Mouse (Mus musculus): ENCODE measurements at regions not wholly inside any gene's neighbourhood (a gene's known extent, or its start where the extent isn't known, plus 50 kb on each side); places are given as distances from the start of the nearest gene placed in this dataset.

DNA sequence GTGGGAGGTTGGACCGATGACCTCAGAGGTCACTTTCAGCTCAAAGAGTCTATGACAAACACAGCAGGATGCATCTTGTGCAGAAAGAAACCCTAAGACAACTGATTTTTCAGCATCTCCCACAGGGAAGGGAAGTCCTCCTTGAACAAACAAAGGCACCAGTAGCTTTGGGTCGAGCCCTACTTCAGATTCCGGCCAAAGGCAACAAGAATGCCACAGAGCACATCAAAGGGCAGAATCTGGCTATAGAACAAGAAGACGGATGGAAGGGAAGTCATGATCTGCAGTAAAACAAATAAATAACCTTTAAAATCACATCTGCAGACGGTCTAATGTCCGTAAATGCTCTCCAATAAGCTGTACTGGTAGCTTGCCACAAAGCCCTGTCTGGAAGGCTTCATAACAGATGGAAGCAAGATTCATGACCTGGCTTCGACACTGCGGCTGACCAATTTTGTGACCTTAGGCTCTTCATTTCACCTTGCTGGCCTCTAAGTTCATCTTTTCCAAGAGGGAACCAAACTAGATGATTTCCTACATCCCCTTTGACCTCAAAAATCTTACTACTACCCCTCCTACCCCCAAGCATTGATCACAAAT, 630.4 kb upstream of the A1bg start:
- Histone ChIP-seq H3K9ac (replicated peaks) (no peak overlapping the region), H3K27me3 (no peaks in the 10 kb centered on the region), H3K9me3 (no peaks in the 10 kb centered on the region), H3K4me3 (no peak overlapping the region), H3K36me3 (no peaks in the 10 kb centered on the region), H3K4me1 (no peaks in the 10 kb centered on the region), H3K4me2 (replicated peaks) (no peak overlapping the region), H3K27ac (replicated peaks) (no peak overlapping the region)
- no peak for ATAC-seq (ENCODE audit: low FRiP score, low read depth)
- 44% methylated on average over 8 of the region's 8 CpGs for WGBS

DNA sequence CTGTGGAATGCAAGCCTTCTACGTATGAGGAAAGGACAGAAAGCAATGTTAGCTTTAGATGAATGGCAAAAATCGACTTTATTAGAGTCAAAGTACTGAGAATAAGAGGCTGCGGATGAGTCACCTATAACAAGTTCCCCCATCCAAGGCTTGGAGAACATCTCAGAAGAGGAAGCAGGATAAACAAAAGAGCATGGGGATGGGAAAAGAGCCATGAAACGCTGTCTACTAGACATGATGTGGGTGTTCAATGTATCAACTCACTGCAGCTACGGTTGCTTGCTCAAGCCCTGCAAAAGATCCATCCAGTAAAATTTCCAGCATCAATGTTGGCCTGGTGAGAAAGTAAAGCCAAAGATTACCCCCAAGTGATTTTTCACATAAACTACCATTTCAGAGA, 628.4 kb upstream of the A1bg start:
- no peaks in the 10 kb centered on the region for H3K36me3 ChIP-seq
- WGBS: 89% methylated on average over 5 of the region's 5 CpGs
- H3K9ac ChIP-seq (replicated peaks): no peak overlapping the region

DNA sequence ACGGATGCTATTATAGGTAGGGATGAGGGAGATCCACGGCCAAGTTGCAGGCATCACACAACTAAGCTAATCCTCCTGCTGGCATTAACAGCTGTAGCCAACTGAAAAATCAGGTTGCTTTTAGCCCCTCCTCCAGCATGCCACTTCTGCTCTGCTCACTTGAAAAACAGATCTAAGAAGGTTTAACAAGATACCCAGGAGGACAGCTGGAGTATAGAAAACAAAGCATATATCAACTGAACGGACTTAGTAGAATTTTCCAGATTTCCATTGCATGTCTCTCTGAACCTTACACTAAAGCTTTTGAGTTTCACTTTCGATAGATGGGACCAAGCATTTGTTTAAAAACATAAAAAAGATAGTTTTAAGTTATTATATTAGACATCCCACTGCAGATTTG, 625.6 kb upstream of the A1bg start:
- Histone ChIP-seq H3K9me3 (no peaks in the 10 kb centered on the region), H3K36me3 (no peaks in the 10 kb centered on the region), H3K9ac (replicated peaks) (no peak overlapping the region), H3K4me1 (no peaks in the 10 kb centered on the region), H3K4me2 (replicated peaks) (no peak overlapping the region), H3K27ac (replicated peaks) (no peak overlapping the region), H3K4me3 (no peak overlapping the region), H3K27me3 (no peaks in the 10 kb centered on the region)
- 71% methylated on average over 4 of the region's 4 CpGs for WGBS
- no peak for ATAC-seq (ENCODE audit: low FRiP score, low read depth)

More for the DNA sequence above, 628.4 kb upstream of the A1bg start:
- H3K4me3 ChIP-seq: no peak overlapping the region
- no peak for ATAC-seq (ENCODE audit: low FRiP score, low read depth)
- no peak overlapping the region for H3K4me2 ChIP-seq (replicated peaks)
- H3K4me1 ChIP-seq: no peaks in the 10 kb centered on the region
- H3K27me3 ChIP-seq: no peaks in the 10 kb centered on the region
- no peak overlapping the region for H3K27ac ChIP-seq (replicated peaks)
- H3K9me3 ChIP-seq: no peaks in the 10 kb centered on the region

DNA sequence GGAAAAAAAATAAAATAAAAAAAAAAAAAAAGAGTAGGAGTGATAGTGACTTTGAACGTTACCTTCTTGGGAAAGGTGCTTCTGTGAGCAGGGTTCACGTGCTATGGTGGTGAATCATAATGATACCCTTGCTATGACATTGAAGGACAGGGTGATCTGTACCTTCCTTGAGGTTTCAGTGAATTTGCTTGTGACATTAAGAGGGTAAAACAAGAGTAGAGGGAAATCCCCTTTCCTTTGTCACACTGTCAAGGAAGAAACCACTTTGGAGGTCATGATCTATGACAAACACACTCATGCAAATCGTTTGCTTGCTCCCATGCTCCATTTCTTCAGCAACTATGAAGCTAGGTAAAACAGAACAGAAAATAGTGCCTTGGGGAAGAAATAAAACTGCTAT, 623.8 kb upstream of the A1bg start:
- no peak overlapping the region for H3K4me2 ChIP-seq (replicated peaks)
- no peak overlapping the region for H3K4me3 ChIP-seq
- H3K4me1 ChIP-seq: no peaks in the 10 kb centered on the region
- no peak for ATAC-seq (ENCODE audit: low FRiP score, low read depth)
- H3K27ac ChIP-seq (replicated peaks): no peak overlapping the region
- no peaks in the 10 kb centered on the region for H3K36me3 ChIP-seq
- H3K9ac ChIP-seq (replicated peaks): no peak overlapping the region
- 86% methylated on average over 3 of the region's 3 CpGs for WGBS
- no peaks in the 10 kb centered on the region for H3K27me3 ChIP-seq
- H3K9me3 ChIP-seq: no peaks in the 10 kb centered on the region

DNA sequence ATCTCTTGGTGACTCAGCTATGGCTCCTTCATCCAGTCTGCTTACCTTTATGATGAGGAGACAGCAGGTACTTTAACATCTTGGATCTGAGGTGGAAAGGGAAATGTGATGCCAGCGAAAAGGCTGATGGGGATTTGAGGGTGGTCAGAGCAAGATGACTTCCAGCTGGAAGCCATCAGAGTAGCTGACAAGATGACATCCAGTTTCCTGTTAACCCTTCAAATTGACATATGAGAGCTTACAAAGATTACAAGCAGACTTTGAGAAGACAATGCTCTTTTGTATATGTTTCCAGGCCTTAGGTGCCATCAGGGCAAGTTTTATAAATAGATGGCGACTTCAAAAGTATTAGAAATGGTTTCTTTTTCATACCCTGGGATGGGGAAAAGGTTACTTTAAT, 621.3 kb upstream of the A1bg start:
- H3K4me3 ChIP-seq: no peak overlapping the region
- no peak overlapping the region for H3K27ac ChIP-seq (replicated peaks)
- H3K4me1 ChIP-seq: no peaks in the 10 kb centered on the region
- H3K27me3 ChIP-seq: no peaks in the 10 kb centered on the region
- no peak for ATAC-seq (ENCODE audit: low FRiP score, low read depth)
- WGBS: 69% methylated on average over 2 of the region's 2 CpGs
- no peaks in the 10 kb centered on the region for H3K9me3 ChIP-seq
- no peaks in the 10 kb centered on the region for H3K36me3 ChIP-seq
- H3K4me2 ChIP-seq (replicated peaks): no peak overlapping the region
- no peak overlapping the region for H3K9ac ChIP-seq (replicated peaks)

DNA sequence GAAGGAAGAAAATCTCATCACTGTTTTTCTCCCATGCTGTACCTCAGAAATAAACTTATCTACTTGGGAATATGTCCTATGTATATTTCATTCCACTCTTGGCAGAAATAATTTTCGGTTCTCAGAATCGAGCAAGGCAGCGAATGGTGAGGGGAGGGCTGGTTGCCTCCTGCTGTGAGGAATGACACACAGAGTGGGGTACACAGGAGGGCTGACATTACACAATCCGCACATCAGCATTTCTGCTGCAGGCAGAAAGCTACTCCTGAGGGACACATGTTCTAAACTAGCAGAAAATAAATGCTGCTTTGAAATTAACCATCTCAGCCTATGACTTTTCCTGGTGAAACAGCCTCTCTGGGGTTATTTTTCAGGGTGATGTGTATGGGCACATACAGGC, 618.8 kb upstream of the A1bg start:
- Histone ChIP-seq H3K27me3 (no peaks in the 10 kb centered on the region), H3K9me3 (no peaks in the 10 kb centered on the region), H3K4me1 (no peaks in the 10 kb centered on the region), H3K27ac (replicated peaks) (no peak overlapping the region), H3K36me3 (no peaks in the 10 kb centered on the region), H3K9ac (replicated peaks) (no peak overlapping the region), H3K4me3 (no peak overlapping the region), H3K4me2 (replicated peaks) (no peak overlapping the region)
- ATAC-seq (ENCODE audit: low FRiP score, low read depth): no peak
- WGBS: 69% methylated on average over 4 of the region's 4 CpGs

DNA sequence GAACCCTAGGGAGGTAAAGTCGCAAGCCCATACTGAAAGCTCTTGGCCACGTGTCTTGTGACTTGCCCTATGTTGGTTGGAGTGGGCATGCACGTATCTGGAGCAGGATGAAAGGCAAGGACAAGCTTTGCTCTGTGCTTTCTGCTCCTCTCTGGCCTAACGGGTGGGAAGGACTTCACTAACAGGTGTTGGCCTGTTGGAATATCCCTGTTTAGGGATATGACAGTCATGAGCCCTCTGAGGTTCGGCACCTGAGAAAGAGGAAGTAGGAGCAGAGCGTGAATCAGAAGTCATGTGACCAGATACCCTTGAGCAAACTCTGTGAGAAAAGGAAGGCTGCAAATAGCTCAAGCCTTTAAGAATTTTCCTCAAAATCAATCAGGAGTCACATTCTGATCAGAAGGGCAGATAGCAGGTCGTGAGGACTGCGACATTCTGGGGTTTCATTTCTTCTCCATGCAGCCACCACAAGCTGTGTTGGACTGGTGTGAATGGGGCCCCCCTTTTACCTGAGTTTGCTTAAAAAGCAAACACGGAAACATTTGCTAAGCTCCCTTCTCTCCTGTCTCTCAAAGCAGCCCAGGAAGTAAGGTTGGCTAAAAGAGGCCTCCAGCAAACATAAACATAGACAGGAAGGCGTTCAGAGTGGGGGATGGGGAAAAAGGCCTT, 618.1 kb upstream of the A1bg start:
- ATAC-seq (ENCODE audit: low FRiP score, low read depth): no peak
- Histone ChIP-seq H3K4me3 (no peak overlapping the region), H3K4me1 (no peaks in the 10 kb centered on the region; the same call in 1 of the 2 replicates), H3K27me3 (no peaks in the 10 kb centered on the region), H3K36me3 (no peaks in the 10 kb centered on the region), H3K4me2 (replicated peaks) (no peak overlapping the region), H3K9ac (replicated peaks) (no peak overlapping the region), H3K9me3 (no peaks in the 10 kb centered on the region), H3K27ac (replicated peaks) (no peak overlapping the region)
- 72% methylated on average over 10 of the region's 10 CpGs for WGBS

DNA sequence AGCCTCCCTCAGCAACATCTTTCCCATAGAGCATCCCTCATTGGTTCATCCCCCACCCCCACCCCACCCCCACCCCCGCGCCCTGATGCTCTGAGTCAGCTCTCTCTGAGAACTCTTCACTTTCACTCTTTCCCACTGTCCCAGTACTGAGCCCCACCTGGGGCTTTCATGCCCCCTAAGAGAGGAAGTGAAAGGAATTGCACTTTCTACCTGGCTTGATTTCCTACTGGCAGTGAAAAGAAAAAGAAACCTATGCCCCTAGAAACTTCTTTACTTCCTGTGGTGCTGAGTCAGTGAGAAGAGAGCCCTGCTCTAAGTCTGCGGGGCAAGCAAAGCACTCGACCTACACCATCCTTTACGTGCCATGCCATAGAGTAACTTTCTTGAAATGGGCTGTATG, 616.1 kb upstream of the A1bg start:
- Histone ChIP-seq H3K4me3 (no peak overlapping the region), H3K36me3 (no peaks in the 10 kb centered on the region)

DNA sequence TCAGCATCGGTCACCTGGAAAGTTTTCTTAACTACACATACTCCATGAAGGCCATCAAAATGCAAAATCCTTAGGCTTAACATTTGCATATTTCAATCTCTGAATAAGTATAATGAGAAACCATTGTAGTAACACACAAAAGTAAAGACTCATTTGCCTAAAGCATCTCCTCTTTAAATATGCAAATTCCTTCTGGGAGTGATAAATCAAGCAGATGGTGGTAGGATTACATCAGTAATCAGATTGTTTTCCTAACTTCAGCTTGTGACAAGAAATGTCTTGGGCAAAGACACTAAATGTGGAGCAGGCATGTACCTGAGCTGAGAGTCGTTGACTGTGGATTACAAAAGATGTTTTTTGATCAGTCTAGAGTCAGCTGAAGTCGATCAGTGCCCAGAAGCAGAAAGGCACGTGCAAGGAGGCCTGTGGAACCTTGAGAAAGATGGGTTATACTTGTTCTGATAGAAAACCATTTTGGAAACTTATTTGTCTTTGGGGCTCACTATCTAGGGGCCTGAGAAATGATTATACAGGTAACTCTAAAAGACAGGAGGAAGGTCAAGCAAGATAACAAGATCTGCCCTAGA, 615.5 kb upstream of the A1bg start:
- 55% methylated on average over 4 of the region's 4 CpGs for WGBS
- no peak overlapping the region for H3K4me3 ChIP-seq
- no peak overlapping the region for H3K9ac ChIP-seq (replicated peaks)
- no peaks in the 10 kb centered on the region for H3K36me3 ChIP-seq
- H3K27me3 ChIP-seq: no peaks in the 10 kb centered on the region
- H3K9me3 ChIP-seq: no peaks in the 10 kb centered on the region
- no peak overlapping the region for H3K4me2 ChIP-seq (replicated peaks)
- ATAC-seq (ENCODE audit: low FRiP score, low read depth): no peak
- H3K27ac ChIP-seq (replicated peaks): no peak overlapping the region
- H3K4me1 ChIP-seq: peaks cover 7% of the 10 kb centered on the region; the same call in 1 of the 2 replicates

More for the DNA sequence above, 616.1 kb upstream of the A1bg start:
- 57% methylated on average over 5 of the region's 5 CpGs for WGBS
- no peak for ATAC-seq (ENCODE audit: low FRiP score, low read depth)
- no peak overlapping the region for H3K4me2 ChIP-seq (replicated peaks)
- H3K4me1 ChIP-seq: peaks cover 7% of the 10 kb centered on the region; the same call in 1 of the 2 replicates
- H3K9me3 ChIP-seq: no peaks in the 10 kb centered on the region
- no peak overlapping the region for H3K9ac ChIP-seq (replicated peaks)
- H3K27ac ChIP-seq (replicated peaks): no peak overlapping the region
- H3K27me3 ChIP-seq: no peaks in the 10 kb centered on the region

DNA sequence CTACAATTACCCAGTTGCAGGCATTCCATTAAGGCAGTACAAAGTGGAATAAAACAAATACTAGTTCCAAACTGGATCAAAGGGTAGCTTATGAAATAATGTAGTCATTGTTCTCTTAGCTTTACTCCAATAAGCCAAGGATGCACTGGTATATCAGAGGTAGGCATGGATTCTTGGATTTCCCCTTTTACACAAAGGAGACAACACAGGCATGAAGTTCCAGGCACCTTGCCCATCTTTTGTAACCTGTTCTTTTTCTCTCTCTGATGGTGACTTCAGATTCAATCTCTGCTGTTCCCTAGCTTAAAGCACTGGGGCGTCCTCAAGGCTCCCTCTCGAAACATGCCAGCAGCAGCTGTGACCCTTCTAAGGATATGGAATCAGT, 613.5 kb upstream of the A1bg start:
- Histone ChIP-seq H3K27ac (replicated peaks) (no peak overlapping the region), H3K4me3 (no peak overlapping the region), H3K4me2 (replicated peaks) (no peak overlapping the region), H3K27me3 (no peaks in the 10 kb centered on the region), H3K9me3 (no peaks in the 10 kb centered on the region), H3K4me1 (peaks cover 7% of the 10 kb centered on the region; the same call in 1 of the 2 replicates), H3K9ac (replicated peaks) (no peak overlapping the region), H3K36me3 (no peaks in the 10 kb centered on the region)
- no peak for ATAC-seq (ENCODE audit: low FRiP score, low read depth)
- WGBS: 90% methylated on average over 2 of the region's 2 CpGs

DNA sequence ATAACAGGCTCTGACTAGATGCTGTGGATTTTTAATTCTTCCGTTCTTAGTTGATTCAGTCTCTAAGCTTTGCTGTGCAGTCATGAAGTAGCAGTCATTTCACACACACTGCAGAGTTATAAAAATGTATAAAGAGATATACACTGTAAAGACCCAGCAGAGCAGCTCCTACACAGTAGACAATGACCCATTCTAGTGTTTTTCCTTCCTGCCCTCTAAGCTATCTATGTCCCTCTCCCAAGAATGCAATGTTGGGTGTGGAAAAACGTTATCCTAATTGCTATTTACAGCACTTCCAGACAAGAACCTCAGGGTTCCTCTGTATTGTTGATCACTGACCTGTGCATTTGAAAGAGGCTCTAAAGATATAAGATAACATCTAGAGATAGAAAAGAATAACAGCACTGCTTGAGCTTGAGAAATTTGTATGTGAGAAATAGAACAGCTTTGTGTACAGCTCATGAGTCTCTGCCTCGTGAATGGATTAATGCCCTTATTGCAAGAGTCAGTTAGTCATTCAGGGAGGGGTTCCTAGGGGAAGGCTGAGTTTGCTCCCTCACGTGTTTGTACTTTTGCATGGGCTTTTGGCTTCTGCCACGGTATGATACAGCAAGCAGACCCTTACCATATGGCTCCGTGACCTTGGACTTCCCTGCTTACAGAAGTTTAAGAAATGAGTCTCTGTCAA, 613.0 kb upstream of the A1bg start:
- no peaks in the 10 kb centered on the region for H3K36me3 ChIP-seq
- no peak overlapping the region for H3K9ac ChIP-seq (replicated peaks)

DNA sequence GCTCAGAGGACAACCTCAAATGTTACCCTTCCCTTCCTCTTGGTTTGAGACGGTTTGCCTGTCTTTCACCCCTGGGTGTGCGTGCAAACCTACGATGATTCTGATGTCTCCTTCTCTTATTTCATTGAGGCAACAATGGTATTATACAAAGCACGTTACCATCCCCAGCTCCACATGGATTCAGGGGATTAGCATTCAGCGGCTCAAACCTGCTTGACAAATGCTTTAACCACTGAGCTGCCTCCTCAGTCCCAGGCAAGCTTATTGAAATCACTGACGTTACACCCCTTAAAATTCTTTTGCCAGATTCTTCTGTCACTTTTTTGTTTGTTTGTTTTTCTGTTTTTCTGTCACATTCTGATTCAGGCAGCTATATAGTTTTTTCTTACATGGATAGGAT, 612.4 kb upstream of the A1bg start:
- no peak overlapping the region for H3K4me2 ChIP-seq (replicated peaks)
- 0 out of 2 replicates have a peak, but pooled peaks have one; percentile 20 for ATAC-seq (ENCODE audit: low FRiP score, low read depth)
- WGBS: 6% methylated on average over 6 of the region's 6 CpGs

More for the DNA sequence above, 613.0 kb upstream of the A1bg start:
- H3K27ac ChIP-seq (replicated peaks): no peak overlapping the region
- no peaks in the 10 kb centered on the region for H3K27me3 ChIP-seq
- H3K4me1 ChIP-seq: peaks cover 7% of the 10 kb centered on the region; the same call in 1 of the 2 replicates
- H3K4me3 ChIP-seq: no peak overlapping the region
- no peak for ATAC-seq (ENCODE audit: low FRiP score, low read depth)
- WGBS: 45% methylated on average over 6 of the region's 6 CpGs
- no peaks in the 10 kb centered on the region for H3K9me3 ChIP-seq
- no peak overlapping the region for H3K4me2 ChIP-seq (replicated peaks)

More for the DNA sequence above, 612.4 kb upstream of the A1bg start:
- H3K27me3 ChIP-seq: no peaks in the 10 kb centered on the region
- H3K4me1 ChIP-seq: peaks cover 7% of the 10 kb centered on the region; the same call in 1 of the 2 replicates
- H3K9ac ChIP-seq (replicated peaks): no peak overlapping the region
- no peak overlapping the region for H3K4me3 ChIP-seq
- H3K9me3 ChIP-seq: no peaks in the 10 kb centered on the region
- H3K36me3 ChIP-seq: no peaks in the 10 kb centered on the region
- no peak overlapping the region for H3K27ac ChIP-seq (replicated peaks)
